Mouse (Mus musculus) brain, embryonic 14.5 days (tissue): ENCODE measurements around the gene Tfap2a.

Experiments used
- CTCF ChIP-seq: fragments of 200-500 bp; IDR thresholded peaks from 2 replicates; pipeline ENCODE4 v1.5.1; 2012; ENCODE audit warnings: inconsistent platforms, mild to moderate bottlenecking, moderate library complexity, borderline replicate concordance; ENCODE audit not compliant: insufficient read depth, insufficient read length; ENCODE audit errors: extremely low read depth
- POLR2A ChIP-seq: fragments of 200-500 bp; IDR thresholded peaks from 2 replicates; pipeline ENCODE4 v1.6.1; 2012; ENCODE audit warnings: mild to moderate bottlenecking, inconsistent platforms, borderline replicate concordance; ENCODE audit not compliant: poor library complexity, insufficient read depth, insufficient read length, severe bottlenecking; ENCODE audit errors: extremely low read depth

DNA sequence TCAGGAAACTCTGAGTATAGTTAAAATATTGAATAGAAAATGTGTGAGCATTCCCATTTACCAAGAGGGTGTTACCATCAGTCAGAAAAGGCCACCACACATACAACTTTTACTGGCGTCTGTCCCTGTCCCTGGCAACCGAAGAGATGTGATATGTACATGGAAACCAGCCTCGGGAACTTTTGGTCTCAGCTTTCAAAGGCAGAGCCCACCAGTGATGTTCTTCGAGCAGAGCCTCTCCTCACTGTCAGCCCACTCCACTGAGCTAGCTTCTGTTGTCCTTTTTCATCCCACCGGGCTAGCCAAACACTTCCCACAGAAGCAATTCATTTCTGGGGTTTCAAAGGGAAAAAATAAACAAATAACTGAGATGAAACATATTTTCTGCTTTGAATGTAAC is 29.9 kb downstream of the Tfap2a start:
- TF ChIP-seq CTCF (no peak), POLR2A (no peak)
